Mouse (Mus musculus): ENCODE results near the gene H2-DMb1. TPM values are rescaled to one million over a fixed set of nuclear protein-coding genes. Genes with fewer than 3 reads are reported as not detected.
A peak's percentile ranks its signal among the peaks of the same experiment; 100 is the strongest.

Gene H2-DMb1
- polyA plus RNA-seq, 1 experiment from 2014 or later, result 42.2 TPM

DNA sequence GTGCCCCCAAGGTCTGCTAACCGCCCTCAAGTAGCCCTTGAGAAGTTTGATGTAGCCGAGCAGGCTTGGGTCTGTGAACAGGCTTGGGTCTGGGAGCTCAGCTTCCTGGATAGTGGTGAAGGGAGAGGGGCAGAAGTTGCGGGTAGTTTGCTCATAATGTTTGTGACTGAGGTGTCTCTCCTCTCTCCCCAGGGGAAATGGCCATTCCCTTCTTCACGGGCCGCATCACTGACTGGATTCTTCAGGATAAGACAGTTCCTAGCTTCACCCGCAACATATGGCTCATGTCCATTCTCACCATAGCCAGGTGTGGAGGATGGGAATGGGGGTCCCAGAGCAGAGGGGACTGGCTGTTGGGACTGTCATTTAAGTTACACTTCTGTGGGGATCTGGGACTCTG lies 36.1 kb downstream of the H2-DMb1 start:
- DNase-seq (ENCODE audit: low spot score), result no peak

DNA sequence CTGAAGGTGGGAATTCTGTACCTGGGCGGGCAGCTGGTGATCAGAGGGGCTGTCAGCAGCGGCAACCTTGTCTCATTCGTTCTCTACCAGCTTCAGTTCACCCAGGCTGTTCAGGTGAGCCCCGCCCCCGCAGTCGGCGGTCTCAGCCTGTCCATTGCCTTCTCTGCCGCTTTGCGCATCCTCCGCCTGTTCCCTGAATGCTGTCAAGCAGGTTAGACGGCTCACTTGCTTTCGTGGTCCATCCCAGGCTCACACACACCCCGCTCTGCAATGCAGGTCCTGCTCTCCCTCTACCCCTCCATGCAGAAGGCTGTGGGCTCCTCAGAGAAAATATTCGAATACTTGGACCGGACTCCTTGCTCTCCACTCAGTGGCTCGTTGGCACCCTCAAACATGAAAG lies 40.0 kb downstream of the H2-DMb1 start:
- DNase-seq (ENCODE audit: low spot score), result no peak

DNA sequence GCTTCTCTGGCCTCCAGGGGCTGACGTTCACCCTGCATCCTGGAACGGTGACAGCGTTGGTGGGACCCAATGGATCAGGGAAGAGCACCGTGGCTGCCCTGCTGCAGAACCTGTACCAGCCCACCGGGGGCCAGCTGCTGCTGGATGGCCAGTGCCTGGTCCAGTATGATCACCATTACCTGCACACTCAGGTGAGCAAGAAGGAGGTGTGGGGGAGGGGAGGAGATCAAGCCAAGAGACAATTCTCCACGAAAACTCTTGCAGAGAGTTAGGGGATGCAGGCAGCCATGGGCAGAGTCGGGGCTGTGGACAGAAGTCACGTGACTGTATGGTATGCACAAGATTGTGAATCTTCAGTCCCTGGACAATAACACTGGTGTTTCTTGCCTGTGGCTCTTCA lies 40.6 kb downstream of the H2-DMb1 start:
- no peak for DNase-seq (ENCODE audit: low spot score)

DNA sequence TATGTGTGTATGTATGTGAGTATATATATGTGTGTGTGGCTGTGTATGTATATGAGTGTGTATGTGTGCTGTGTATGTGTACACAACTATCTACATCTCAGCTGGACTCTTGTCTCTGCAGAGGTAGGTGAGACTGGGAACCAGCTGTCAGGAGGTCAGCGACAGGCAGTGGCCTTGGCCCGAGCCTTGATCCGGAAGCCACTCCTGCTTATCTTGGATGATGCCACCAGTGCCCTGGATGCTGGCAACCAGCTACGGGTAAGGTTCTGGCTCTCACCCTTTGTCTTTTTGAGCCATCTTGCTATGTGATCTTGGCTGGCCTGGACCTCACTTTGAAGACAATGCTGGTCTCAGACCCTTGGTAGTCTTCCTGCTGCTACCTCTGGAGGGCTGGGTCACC lies 41.9 kb downstream of the H2-DMb1 start:
- no peak for DNase-seq (ENCODE audit: low spot score)

DNA sequence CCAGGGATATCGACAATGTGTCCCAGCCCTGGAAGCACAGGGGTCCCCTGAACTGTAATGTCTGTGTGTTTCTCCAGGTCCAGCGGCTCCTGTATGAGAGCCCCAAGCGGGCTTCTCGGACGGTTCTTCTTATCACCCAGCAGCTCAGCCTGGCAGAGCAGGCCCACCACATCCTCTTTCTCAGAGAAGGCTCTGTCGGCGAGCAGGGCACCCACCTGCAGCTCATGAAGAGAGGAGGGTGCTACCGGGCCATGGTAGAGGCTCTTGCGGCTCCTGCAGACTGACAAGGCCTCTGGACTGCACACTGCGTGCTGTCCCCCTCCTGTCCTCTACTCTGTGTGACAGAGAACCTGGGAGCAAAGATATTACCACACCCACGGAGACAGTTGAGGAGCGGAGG lies 43.6 kb downstream of the H2-DMb1 start:
- peak; percentile 89 for DNase-seq (ENCODE audit: low spot score)

DNA sequence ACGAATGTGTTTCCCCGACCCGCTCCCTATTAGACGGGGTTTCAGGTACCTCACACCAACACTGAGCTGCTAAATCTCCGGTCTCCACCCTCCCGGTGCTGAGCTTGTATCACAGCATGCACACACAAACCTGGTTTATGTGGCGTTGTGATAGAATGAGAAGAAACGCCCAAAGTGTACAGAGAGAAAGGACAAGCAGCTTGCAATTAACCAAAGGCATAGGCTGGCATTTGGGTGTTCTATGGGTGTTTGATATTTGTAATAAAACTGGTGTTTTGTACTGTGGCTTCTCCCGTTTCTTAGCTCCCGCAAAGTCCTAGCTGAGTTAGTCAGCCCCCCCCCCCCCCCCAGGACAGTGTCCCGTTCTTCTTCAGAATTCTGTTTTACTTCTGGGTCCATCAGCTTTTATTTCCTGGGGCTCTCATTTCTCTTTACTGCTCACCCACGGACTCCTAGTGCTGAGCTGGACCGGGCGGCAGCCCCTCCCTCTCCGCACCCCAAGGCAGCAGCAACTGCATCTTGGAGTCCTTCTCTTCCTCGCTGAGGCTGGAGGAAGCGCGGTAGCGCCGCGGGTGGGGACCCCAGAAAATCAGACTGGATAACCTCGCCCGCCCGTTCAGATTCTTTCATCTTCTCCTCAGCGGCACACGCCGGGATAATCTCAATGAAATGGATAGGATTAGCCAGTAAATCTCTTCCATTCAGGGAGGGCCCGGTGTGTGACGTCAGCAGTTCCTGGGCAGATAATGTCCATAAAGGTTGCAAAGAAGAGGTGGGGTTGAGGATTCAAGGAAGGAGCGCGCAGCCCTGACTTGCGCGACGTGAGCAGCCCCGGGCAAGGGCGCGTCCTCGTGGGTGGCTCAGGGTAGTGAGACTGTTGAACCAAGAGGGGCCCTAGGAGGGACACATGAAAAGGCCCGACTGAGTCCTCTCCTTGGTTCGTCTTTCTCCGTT lies 44.3 kb downstream of the H2-DMb1 start, which contains the start of gene Psmb8:
Psmb8 (plus strand) TSS at position 781 of the 954 bp plus-strand sequence.
- DNase-seq (ENCODE audit: low spot score), result peak; percentile 85

DNA sequence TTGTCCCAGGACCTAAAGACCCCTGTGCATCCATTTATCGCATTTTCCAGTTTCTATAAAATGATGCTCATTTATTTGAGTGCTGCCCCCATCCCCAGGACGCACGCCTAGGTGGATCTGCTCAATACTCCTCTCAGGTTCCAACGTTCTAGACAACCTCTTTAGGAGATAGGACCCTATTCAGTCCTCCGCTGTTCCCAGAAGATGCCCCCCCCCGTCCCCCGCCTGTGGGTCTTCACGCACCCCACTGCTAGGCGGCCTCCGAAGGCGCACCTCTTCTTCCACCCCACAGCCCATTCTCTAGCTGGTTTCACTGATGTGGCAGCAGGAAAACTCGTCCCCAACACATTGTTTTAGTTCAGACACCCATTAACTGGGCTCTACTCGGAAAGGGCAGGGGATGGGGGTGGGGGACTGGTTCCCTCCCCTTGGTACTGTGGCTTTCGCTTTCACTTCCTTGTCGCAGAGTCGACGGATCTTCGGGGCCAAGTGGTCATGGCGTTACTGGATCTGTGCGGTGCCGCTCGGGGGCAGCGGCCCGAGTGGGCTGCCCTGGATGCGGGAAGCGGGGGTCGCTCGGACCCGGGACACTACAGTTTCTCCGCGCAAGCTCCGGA lies 45.1 kb downstream of the H2-DMb1 start:
- DNase-seq (ENCODE audit: low spot score), result peak; percentile 76

DNA sequence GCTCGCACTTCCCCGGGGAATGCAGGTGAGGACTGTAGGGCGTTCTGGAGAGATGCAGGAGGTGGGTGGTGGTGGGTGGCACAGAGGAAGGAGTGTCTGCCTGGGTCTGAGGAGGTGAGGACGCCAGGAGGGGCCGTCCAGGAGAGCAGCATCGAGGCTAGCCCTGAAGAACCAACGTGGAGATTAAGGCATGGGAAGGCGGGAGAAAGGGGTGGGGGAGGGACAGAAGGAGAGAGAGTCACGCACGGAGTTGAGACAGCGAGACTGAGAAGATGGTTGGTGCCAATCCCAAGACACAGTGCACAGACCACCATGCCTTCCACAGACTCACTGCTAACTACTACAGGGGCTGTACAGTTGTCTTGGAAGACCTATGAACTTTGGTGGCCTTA lies 45.6 kb downstream of the H2-DMb1 start:
- DNase-seq (ENCODE audit: low spot score), result no peak

DNA sequence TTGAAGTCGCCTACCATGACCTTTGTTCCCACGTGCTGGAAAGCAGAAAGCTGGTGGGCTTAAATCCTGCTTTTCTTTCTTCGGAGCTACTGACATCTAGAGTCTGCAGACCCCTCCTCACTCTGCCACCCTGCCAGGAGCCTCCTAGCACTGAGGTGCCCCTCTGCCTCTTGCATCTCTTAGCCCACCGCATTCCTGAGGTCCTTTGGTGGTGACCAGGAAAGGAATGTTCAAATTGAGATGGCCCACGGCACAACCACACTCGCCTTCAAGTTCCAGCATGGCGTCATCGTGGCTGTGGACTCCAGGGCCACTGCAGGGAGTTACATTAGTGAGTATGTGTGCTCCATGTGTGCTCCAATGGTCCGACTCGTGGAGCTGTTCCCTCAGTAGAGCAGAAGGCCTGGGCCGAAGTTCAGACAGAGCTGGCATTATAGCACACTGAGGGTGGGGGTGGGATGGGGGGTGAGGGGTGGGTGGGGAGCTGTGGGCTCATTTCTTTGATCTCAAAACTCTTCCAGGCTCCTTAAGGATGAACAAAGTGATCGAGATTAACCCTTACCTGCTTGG lies 46.3 kb downstream of the H2-DMb1 start:
- DNase-seq (ENCODE audit: low spot score), result no peak

DNA sequence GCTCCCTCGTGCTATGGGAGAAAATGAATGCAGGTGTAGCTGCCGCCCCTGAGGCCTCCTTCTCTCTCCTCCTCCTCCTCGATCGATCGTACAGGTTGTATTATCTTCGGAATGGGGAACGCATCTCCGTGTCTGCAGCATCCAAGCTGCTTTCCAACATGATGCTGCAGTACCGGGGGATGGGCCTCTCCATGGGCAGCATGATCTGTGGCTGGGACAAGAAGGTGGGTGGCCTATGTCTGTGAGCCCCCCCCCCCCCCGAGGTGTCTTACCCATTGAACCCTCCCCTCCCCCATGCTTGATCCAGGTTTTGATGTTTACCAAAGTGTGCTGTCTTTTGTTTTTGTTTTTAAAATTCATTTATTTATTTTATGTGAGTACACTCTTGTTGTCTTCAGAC lies 47.2 kb downstream of the H2-DMb1 start:
- no peak for DNase-seq (ENCODE audit: low spot score)

DNA sequence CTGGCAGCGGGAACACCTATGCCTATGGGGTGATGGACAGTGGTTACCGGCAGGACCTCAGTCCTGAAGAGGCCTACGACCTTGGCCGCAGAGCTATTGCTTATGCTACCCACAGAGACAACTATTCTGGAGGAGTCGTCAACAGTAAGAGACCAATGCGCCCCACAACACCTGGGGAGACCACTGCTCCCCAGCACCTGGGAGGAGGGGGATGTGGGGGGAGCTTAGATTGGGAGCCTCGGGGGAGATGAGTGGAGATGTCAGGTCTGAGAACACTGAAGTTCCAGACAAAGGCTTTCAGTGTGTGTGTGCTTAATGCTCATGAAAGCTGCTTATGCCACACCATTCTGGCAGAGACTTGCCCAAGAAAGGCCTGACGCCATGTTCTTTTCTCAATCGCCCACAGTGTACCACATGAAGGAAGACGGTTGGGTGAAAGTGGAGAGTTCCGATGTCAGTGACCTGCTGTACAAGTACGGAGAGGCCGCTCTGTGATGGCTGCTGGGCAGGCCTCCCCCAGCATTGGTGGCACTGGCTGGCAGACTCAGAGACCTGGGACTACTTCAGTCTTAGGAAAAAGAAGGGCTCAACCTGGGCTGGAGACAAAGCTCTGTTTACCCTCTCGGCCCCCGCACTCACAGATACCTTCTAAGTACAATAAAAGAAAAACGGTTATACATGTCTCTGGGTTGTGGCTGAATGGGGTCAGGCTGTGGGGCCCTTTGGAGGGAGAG lies 48.1 kb downstream of the H2-DMb1 start:
- peak; percentile 57 for DNase-seq (ENCODE audit: low spot score)

DNA sequence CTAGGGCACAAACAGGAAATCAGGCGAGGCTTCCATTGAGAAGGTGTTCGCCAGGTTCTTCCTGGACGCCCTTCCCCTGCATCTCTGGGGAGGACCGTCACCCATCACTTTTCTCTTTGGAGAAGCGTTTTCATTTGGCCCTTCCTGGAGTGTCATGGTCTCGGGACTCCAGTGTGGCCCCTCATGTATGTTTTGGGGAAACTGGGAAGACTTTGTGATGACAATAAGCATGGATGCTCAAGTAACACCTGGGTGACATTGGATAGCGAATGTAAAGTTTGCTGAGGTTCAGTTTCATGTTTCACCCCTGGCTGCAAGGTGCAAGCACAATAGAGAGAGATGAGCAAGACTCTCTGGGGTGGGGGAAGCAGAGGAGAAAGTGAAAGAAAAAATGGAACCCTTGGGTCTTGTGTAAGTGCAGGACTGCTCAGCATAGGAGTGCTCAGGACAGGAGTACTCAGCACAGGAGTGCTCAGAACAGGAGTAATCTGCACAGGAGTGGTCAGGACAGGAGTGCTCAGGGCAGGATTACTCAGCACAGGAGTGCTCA lies 48.7 kb downstream of the H2-DMb1 start:
- DNase-seq (ENCODE audit: low spot score), result peak; percentile 31

DNA sequence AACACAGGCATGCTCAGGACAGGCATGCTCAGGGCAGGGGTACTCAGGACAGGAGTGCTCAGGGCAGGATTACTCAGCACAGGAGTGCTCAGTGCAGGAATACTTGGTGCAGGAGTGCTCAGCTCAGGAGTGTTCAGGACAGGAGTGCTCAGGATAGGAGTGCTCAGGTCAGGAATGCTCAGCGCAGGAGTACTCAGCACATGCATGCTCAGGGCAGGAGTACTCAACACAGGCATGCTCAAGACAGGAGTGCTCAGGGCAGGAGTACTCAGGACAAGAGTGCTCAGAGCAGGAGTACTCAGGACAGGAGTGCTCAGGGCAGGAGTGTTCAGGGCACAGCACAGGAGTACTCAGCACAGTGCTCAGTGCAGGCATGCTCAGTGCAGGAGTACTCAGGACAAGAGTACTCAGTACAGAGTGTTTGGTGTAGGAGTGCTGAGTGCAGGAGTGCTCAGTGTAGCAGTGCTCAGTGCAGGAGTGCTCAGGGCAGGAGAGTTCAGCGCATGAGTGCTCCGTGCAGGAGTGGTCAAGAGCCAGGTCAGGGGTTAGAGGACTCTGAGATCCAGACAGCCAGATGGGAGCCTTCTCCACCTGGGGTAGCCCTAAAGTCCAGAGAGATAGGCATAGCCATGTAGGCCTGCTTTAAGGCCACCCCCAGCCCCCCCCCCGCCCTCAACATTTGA lies 50.0 kb downstream of the H2-DMb1 start:
- no peak for DNase-seq (ENCODE audit: low spot score)

DNA sequence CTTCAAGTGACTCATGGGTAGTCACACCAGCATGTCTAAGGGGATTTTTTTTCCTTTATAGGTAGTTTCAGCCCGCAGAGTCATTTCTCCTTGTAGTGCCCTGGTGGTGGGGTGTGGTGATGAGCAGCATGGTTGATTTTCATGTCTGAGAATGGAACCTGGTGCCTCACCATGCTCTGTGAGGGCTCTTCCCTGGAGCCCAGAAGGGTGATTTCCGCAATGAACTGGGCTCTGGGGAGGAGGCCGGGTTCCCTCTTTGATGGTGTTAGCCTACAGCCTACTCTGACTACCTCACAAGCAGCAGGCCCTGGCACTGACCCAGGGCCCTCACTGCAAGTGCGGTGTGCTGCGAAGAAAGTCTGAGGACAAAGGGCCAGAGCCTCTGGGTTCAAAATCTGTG lies 50.6 kb downstream of the H2-DMb1 start, which contains the start of gene Tap2:
Tap2 (plus strand) TSS at position 84 of the 400 bp plus-strand sequence.
- DNase-seq (ENCODE audit: low spot score), result no peak

DNA sequence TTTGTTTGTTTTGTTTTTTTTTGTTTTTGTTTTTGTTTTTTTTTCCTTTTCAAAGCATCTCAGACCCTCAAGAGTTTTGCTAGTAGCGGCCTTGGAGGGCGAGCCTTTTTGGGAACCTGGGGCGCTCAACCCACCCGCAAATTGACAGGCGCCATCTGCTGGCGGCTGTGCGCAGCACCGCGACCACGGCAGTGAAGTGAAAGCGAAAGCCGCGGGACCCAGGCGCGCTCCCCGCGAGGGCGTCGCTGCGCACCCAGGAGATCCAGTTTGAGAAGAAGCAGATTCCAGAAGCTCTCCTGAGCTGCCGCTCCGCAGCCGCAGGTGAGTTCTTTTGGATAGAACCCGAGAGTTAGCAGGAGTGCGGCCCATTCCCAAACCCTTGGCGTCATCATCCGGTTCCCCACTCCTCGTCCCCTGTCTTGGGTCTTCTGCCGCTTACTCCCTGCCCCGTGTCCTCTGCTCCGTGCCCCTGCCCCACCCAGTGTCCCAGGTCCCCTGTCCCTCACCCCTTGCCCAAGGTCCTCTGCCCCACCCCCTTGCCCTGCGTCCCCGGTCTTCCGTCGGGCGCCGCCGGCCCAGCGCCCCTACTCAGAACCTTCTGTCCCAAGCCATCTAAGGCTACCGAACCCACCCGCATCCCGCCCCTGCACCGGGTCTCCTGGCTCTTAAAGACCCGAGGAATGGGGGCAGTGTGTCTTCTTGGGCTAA lies 51.6 kb downstream of the H2-DMb1 start:
- DNase-seq (ENCODE audit: low spot score), result peak; percentile 92

DNA sequence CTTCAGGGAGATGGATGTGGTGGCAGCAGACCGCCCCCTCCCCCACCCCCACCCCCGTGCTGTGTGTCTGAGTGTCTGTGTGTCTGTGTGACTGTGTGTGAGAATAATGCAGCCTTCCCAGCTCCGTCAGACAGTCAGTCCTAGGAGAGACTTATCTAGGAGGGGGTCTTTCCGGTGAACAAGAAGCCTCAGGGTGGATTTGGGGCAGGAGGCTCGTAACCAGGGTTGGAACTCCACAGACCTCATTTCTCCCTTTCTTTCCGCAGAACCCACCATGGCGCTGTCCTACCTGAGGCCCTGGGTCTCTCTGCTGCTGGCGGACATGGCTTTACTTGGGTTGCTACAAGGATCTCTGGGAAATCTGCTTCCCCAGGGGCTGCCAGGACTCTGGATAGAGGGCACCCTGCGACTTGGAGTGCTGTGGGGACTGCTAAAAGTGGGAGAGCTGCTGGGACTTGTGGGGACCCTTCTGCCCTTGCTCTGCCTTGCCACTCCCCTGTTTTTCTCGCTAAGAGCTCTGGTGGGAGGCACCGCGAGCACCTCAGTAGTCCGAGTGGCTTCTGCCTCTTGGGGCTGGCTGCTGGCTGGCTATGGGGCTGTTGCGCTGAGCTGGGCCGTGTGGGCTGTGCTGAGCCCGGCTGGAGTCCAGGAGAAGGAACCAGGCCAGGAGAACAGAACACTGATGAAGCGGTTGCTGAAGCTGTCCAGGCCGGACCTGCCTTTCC lies 52.3 kb downstream of the H2-DMb1 start:
- peak; percentile 59 for DNase-seq (ENCODE audit: low spot score)

DNA sequence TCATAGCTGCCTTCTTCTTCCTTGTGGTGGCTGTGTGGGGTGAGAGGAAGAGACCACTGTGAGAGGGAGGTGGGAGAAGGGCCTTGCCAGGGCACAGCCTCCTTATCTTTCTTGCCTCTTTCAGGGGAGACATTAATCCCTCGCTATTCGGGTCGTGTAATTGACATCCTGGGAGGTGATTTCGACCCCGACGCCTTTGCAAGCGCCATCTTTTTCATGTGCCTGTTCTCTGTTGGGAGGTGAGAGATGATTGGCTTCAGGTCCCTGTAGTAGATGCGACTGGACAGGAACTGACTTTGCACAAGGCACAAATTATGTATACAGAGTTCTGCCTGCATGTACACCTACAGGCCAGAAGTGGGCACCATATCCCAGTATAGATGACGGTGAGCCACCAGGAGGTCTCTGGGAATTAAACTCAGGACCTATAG lies 52.9 kb downstream of the H2-DMb1 start:
- DNase-seq (ENCODE audit: low spot score), result peak; percentile 72

DNA sequence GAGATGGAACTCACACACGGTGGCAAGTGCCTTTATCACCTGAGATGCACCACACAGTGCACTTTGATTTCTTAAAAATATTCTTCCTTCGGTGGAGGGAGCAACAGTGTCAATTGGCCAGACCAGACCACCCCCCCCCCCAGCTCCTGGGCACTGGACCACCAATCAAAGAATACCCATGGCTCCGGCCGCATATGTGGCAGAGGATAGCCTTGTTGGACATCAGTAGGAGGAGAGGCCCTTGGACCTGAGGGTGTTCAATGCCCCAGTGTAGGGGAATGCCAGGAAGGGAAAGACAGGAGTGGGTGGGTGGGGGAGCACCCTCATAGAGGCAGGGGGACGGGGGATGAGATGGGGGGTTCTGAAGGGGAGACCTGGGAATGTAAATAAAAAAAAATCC lies 53.9 kb downstream of the H2-DMb1 start:
- no peak for DNase-seq (ENCODE audit: low spot score)

DNA sequence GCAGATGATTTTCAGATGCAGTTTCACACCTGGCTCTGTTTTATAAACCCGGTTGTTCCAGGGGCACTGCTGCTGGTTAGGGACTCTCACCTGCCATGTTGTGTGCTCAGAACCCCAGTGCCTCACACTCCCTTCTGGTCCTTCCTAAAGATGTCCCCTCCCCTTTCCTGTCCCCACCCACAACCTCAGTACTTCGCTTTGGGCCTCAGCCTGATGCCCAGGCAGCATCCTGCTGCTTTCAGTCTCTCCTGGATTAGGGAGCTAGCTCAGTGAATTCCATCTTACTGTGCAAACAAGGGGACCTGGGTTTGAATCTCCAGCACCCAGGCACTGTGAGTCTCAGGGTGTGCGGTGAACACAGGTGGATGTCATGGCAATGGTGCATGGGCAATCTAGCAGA lies 54.6 kb downstream of the H2-DMb1 start:
- DNase-seq (ENCODE audit: low spot score), result peak; percentile 50

Measured in thymus, postnatal 0 days (tissue).